Mouse (Mus musculus) thymus, adult 2 months (tissue): Measurements from ENCODE around the gene Lhfp. TPM values are rescaled to one million over a fixed set of nuclear protein-coding genes. Genes with fewer than 3 reads are reported as not detected.

ENCODE experiments used
- DNase-seq: peaks from one replicate; pipeline ENCODE4 v3.0.0; 2021
- H3K27ac ChIP-seq: fragments of 200-500 bp; 2 replicates; pipeline ENCODE4 v1.5.1; 2012; ENCODE audit warnings: low read length, control low read depth; ENCODE audit not compliant: control insufficient read depth, insufficient read depth
- H3K27me3 ChIP-seq: fragments of 200-500 bp; 2 replicates; pipeline ENCODE4 v1.6.1; 2012; ENCODE audit warnings: mild to moderate bottlenecking, low read length, moderate library complexity, mixed read lengths; ENCODE audit not compliant: control insufficient read depth, insufficient read depth
- H3K36me3 ChIP-seq: fragments of 200-500 bp; 2 replicates; pipeline ENCODE4 v1.6.1; 2012; ENCODE audit warnings: mild to moderate bottlenecking, low read length, moderate library complexity; ENCODE audit not compliant: control insufficient read depth, insufficient read depth
- H3K4me1 ChIP-seq: fragments of 200-500 bp; replicated peaks from 2 replicates; pipeline ENCODE4 v1.6.1; 2012; ENCODE audit warnings: low read length; ENCODE audit not compliant: control insufficient read depth, insufficient read depth
- H3K4me3 ChIP-seq: fragments of 200-500 bp; 2 replicates; pipeline ENCODE4 v1.5.1; 2012; ENCODE audit warnings: mild to moderate bottlenecking, low read length, control low read depth, moderate library complexity; ENCODE audit not compliant: control insufficient read depth, insufficient read depth
- CTCF ChIP-seq: fragments of 200-500 bp; IDR thresholded peaks from 2 replicates; pipeline ENCODE4 v1.5.1; 2012; ENCODE audit warnings: mild to moderate bottlenecking, control low read depth, low read length, moderate library complexity, borderline replicate concordance; ENCODE audit not compliant: control insufficient read depth, poor library complexity, insufficient read depth; ENCODE audit errors: extremely low read depth
- POLR2A ChIP-seq: fragments of 200-500 bp; IDR thresholded peaks from 2 replicates; pipeline ENCODE4 v1.6.1; 2012; ENCODE audit warnings: mild to moderate bottlenecking, low read length, control low read depth, moderate library complexity; ENCODE audit not compliant: control insufficient read depth, poor library complexity, insufficient read depth; ENCODE audit errors: extremely low read depth
- WGBS: fragments of 180-500 bp; shearing (Covaris S2); methylation state at CpG from one replicate; pipeline ENCODE4 v1.1.7; 2018; 5-methylcytosine and 5-hydroxymethylcytosine counted together
- polyA plus RNA-seq: library from polyadenylated mRNA; depleted of rRNA; stranded (reverse); fragments of >200 nt; gene quantifications from 2 replicates; pipeline ENCODE4 v1.2.3, GENCODE M21; 2012

Gene Lhfp
- polyA plus RNA-seq, 1 experiment, result 18.7 TPM

DNA sequence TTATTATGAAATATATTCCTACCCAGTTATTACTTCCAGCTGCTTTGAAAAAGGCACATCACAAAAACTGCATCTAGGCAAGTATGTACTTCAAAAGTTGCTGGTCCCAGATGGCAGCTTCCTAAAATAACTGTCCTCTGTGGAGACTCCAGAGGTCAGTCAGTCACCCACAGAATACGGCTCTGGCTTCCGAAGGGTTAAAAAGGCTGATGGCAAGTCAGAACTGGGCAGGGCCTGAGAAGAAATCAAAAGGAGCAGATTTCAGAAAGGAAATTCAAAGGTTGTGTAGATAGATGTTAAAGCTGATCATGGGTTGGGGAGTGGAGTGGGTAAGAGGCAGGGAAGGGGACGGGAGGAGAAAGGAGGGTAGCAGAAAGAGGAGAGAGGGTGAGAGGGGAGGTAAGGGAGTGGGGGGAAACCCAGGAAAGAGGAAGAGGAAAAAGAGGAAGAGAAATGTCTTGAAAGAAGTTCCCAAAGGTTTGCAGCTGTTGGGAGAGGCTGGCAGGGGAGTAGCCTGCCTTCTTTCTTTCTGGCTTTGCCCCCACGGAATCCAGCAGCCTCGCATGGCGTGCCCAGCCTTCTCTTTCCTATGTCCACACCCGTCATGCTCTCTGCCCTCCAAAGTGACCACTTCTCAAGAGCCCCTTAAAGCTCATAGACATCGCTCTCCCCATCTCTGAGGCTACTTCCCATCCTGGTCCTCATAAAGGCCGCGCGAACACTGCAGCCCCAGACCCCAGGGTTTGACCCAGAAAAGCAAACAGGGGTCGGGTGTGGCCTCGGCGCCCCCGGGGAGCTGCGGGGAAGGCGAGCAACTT, 526 bp upstream of the Lhfp start:
- H3K27ac ChIP-seq, result no peak overlapping the region
- peak overlapping the region; percentile 20 for H3K4me3 ChIP-seq
- TF ChIP-seq CTCF (no peak), POLR2A (no peak)
- H3K27me3 ChIP-seq, result peaks cover 17% of the 10 kb centered on the region
- no peak for DNase-seq
- 18% methylated on average over 17 of the region's 17 CpGs for WGBS
- H3K36me3 ChIP-seq, result no peaks in the 10 kb centered on the region
- peaks cover 12% of the 10 kb centered on the region for H3K4me1 ChIP-seq

DNA sequence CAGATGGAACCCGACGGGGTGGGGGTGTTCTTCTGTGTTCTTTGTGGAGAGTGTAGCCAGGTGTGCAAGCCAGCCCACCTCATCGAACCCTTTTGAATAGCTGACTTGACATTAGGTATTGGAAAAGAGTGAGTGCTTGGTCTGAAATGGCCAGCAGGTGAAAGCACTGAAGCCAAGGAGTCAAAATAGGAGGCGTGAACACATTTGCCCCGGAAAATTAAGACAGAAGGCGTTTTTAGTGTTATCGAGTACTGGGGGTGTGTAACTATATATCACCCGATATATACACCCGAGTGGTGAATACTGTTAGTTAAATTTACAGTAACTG, 876 bp downstream of the Lhfp start:
- TF ChIP-seq POLR2A (no peak), CTCF (no peak)
- peaks cover 17% of the 10 kb centered on the region for H3K27me3 ChIP-seq
- DNase-seq, result no peak

DNA sequence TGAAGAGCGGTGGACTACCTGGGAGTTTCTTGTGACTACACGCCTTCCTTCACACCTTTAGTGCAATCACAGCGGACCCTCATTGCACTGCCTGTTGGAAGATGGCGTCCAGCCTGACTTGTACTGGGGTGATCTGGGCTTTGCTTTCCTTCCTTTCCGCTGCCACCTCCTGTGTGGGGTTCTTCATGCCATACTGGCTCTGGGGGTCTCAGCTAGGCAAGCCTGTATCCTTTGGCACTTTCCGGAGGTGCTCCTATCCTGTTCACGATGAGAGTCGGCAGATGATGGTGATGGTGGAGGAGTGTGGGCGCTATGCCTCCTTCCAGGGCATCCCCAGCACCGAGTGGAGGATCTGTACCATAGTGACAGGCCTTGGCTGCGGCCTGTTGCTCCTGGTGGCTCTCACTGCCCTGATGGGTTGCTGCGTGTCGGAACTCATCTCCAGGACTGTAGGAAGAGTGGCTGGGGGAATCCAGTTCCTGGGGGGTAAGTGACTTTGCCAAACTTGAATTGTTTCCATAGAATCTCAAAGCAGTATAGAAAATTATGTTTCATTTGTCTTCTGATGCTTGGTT, 2.0 kb downstream of the Lhfp start:
- Histone ChIP-seq H3K27ac (no peak overlapping the region), H3K4me1 (peaks cover 7% of the 10 kb centered on the region; the same call in 1 of the 2 replicates), H3K4me3 (no peak overlapping the region), H3K36me3 (no peaks in the 10 kb centered on the region), H3K27me3 (peaks cover 17% of the 10 kb centered on the region)
- 93% methylated on average over 13 of the region's 13 CpGs for WGBS
- DNase-seq, result no peak
- TF ChIP-seq POLR2A (no peak), CTCF (no peak)

More for the DNA sequence above, 876 bp downstream of the Lhfp start:
- Histone ChIP-seq H3K36me3 (no peaks in the 10 kb centered on the region), H3K4me3 (no peak overlapping the region), H3K27ac (no peak overlapping the region), H3K4me1 (peaks cover 8% of the 10 kb centered on the region)
- WGBS, result 36% methylated on average over 9 of the region's 9 CpGs

DNA sequence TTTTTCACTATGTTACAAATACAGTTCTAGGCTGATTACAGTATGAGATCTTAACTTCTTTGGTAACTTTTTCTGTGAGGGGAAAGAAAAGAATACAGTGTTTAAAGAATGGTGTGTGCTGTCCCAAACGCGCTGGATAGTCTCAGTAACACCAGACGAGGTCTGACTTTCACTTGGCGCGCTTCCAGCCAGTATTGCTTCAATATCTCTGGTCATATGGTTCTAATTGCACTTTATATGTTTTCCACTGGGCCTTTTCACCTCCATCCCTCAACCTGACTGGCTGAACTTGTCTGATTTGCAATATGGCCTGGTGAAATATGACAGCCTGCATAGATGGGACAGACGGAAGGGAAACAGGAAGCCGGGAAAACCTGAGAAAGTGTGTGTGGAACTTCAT, 2.9 kb downstream of the Lhfp start:
- DNase-seq, result no peak
- H3K4me3 ChIP-seq, result no peak overlapping the region
- TF ChIP-seq POLR2A (no peak), CTCF (no peak)
- no peak overlapping the region for H3K27ac ChIP-seq
- peaks cover 7% of the 10 kb centered on the region; the same call in 1 of the 2 replicates for H3K4me1 ChIP-seq
- H3K36me3 ChIP-seq, result no peaks in the 10 kb centered on the region
- WGBS, result 86% methylated on average over 7 of the region's 7 CpGs
- peaks cover 17% of the 10 kb centered on the region for H3K27me3 ChIP-seq

DNA sequence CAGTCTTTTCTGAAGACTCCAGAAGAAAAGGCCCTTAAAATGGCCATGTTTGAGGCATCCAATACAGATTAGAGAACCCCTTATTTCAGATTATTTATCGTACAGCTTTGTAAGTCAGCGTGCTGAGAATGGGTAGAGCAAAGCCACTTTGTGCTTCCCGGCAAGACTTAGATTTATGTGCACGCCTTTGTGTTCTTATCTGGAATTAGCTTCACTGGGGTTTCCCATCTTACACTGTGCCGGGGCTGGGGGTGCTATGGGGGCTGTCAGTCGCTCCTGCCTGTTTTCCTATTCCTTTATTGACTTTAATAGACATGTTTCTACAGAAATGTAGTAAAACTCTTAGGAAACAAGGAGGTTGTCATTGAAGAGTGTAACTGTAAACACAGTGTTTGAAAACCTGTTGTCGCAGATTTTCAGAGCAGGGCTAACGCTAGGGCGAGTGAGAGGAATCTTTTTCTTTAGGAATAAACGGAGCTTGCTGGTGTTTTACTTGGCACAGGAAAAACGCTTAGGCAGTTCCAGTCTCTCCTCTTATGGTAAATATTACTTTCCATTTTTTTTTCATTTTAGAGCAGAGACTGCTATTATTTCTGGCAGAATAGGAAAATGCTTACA, 3.5 kb downstream of the Lhfp start:
- TF ChIP-seq POLR2A (no peak), CTCF (no peak)
- Histone ChIP-seq H3K27ac (no peak overlapping the region), H3K4me1 (peaks cover 7% of the 10 kb centered on the region; the same call in 1 of the 2 replicates), H3K36me3 (no peaks in the 10 kb centered on the region), H3K27me3 (peaks cover 17% of the 10 kb centered on the region), H3K4me3 (no peak overlapping the region)
- 87% methylated on average over 11 of the region's 11 CpGs for WGBS
- no peak for DNase-seq

DNA sequence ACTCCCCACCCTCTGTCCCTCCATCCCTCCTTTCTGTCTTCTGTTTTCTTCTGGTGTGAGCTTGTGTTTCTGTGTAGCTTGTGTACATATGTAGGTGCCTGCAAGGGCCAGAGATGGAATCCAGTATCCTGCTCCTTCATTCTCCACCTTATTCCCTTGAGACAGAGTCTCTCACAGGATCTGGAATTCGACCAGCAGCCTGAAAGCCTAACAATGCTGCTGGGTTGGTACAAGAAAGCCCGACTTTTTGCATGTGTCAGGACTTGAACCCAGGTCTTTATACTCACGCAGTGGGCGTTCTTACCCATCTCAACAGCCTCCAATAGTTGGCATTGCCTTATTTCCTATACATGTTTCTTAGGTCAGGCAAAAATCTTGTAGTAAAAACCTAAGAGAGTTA, 4.4 kb downstream of the Lhfp start:
- H3K27ac ChIP-seq, result no peak overlapping the region
- H3K27me3 ChIP-seq, result peaks cover 16% of the 10 kb centered on the region
- H3K36me3 ChIP-seq, result no peaks in the 10 kb centered on the region
- H3K4me3 ChIP-seq, result no peak overlapping the region
- no peak for TF ChIP-seq POLR2A
- no peak for TF ChIP-seq CTCF
- WGBS, result 86% methylated on average over 4 of the region's 4 CpGs
- H3K4me1 ChIP-seq, result peaks cover 7% of the 10 kb centered on the region; the same call in 1 of the 2 replicates
- DNase-seq, result no peak
